Mouse (Mus musculus) B cell, adult 2 months (primary cell): ENCODE measurements around the gene Hamp.

Experiments used
- DNase-seq, 2 experiments: peaks; one replicate each; pipeline ENCODE4 v3.0.0; 2022

The Hamp gene

DNA sequence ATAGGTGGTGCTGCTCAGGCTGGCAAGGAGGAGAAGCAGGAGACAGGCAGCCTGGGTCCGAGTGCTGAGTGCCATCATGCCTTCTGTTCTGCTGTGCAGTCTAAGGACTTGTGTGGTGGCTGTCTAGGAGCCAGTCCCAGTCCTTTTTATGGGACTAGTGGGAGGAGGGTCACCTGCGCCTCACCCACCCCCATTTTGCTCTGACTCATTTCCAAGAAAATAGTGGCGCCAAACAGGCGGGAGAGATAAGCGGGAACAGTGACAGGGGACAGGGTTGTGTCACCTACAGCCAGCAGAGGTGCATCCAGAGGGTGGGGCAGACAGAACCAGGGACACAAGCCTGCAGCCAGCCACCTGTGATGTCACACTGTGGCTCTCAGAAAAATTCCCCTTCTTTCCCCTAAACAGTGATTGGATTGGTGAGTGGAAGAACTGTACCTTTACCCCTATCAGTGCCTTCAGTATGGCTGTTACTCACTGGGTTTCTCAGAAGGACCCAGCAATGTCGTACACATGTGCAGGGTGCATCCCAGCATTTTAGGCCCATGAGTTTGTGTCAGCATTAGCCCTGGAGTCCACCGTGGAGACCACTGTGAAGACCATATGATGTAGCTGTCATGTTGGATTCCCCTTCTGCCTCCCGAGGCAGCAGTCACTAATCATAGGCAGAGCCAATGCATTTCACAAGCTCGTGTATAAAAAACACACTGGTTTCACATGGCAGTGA lies at the start of gene Hamp:
Gene Hamp (minus strand): TSS at position 124 of the 727 bp plus-strand sequence.
- no peak for DNase-seq

DNA sequence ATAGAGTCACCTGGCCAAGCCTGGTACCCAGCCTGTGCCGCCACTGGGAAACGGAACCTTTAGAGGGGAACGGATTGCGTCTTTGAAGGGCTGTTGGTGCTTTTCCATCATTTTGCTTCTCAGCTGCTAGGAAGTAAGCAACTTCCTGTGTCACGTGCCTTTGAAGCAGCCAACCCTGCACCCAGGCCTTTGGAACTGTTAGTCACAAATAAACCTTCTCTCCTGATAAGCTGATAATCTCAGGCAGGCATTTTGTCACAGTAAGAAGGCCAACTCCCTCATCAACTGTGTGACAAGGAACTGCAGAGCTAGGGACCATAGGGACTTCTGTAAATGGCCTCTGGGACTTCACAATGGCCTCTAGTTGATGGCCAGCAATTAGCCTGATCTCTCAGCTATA lies 48.3 kb upstream of the Hamp start:
- DNase-seq, result no peak

DNA sequence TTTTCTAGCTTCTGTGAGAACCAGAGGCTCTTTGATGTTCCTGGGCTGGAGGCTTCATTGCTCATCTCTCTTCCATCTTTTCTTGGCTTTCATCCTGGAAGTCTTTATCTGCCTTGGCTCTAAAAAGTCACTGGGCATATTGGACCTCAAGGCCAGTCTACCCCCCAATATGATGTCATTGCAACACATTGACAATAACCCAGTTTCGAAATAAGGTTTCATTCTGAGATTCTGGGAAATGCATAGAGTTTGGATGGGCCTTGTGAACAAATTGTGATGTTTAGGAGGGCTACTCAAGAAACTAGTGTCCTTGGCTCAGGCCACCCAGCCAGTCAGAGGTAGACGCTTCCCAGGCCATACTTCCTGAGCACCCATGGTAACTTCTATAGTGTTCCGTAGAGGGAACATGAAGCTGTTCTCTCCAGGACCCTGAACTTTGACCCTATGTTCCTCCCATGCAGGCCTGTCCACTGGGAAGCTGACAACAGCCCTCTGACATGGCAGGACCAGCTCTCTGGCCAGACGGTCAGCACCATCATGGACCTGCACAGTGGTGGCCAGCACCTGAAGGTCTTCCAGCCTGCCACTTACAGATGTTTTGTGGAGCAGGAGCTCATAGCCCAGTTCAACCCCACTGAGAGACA lies 44.8 kb upstream of the Hamp start:
- DNase-seq, result no peak

DNA sequence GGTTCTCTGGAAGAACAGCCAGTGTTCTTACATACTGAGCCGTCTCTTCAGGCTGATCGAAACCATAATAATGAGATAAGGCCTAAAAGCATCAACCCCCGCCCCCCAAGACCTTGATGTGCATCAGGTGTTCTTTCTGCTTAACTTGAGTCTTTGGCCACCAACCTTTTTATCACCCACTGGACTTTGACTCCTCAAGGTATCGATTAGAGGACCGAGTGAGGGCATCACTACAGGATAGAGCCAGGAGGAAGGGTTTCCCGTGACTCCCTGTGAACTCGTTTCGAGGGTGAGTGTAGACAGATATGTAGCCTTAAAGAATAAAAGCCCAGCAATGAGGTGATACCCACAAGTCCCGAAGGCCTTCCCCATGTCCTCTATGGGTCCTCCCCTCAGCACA lies 41.5 kb upstream of the Hamp start:
- DNase-seq, result no peak

DNA sequence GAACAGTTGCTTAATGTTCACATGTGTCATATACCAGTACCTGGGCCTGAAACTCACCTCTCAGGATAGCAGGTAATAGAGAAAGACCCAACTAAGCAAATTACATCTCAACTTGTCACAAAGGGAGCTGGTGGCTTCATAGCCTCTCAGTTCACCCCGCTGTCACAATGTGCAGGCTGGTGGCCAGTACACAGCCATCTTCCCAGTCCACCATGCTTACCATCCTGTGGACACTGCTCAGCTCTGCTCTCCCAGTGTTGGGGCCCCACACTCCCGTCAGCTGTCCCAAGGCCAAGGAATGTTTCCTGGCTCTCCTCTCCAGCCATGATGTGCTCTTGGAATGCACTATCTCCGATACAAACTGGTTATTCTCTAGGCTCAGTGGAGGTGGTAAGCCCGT lies 37.9 kb upstream of the Hamp start:
- no peak for DNase-seq

DNA sequence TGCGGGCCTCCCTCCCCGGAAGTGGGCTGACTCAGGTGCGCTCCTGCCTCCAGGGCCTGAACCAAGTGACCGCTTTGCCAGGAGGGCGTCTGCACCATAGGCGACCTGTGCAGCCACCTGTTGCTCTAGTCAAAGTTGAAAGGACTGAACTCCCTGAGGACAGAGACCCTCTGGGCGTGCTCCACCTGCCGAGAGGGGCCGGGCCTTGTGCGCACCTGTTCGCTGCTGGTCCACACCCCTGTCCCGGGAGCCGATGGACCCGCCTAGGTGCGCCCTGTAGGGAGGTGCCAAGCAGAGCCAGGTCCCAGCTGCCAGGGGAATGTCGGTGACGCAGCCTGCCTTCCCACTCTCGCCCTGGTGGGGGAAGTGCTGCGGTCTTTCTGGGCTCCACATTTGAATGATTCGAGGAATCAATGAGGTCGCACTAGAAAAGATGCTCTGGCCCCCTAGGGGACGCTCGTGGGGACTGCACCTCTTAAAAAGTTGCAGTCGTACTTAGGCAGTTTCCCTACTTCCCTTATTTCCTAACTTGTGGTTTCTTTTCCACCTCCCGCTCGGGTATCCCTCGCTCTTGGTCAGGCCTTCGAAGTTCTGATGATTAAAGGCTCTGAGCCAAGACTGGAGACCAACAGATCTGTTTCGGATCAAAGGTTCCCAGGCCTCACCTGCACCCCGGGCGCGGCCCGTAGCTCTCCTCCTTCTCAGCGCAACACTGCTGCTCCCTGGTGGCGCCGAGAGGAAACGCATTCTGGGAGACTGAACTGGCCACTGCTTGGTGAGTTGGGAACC lies 29.9 kb upstream of the Hamp start, which contains the start of gene Fam187b:
Gene Fam187b (plus strand): TSS at position 290 of the 789 bp plus-strand sequence.
- DNase-seq, result peak; percentile 93

DNA sequence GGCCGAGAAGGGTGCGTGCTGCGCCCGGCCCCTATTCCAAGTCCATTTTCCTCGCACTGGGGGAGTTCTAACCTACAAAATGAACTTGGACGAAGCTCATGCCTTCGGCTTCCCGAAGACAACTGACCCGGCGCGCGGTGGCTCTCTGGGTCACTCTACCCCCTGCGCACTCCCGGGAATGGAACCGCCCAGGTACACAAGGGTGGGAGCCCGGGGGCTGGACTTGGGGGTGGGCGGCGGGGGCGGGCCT lies 29.3 kb upstream of the Hamp start, which contains the start of gene Lsr:
Gene Lsr (minus strand): TSS at position 214 of the 250 bp plus-strand sequence.
- no peak for DNase-seq

DNA sequence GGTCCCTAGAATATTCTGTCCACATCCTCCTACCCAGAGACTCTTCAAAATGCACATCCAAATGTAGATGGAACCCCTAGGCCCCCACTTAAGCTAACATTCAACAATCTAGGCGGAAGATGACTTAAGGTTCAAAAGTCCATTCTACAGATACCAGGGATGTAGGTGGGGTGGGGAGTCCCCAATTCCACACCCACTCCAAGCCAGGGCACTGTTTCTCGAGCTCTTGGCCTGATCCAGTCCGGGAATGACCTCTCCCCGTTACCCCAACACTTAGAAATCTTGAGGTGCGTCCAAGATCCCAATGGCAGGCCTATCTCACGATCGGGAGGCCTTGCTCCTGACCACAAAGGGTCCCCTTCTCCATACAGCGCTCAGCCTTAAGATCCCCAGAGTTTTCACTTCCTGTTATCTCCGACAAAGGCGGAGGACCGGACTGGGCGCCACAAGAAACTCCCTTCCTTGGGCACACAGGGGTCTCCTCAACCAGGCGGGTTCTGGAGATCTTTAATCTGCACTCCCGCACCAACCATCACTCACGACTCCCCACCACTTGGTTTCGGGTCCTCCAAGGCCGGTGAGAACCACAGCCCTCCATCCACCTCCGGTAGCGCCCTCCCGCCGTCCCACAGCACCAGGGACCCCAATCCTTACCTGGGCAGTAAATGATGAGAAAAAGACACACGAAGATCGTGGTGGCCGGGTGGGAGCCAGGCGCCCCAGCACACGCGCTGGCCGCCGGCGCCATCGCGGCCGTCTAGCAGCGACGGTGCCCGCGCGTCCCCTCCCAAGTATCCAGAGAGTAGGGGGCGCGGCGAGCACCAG lies 28.8 kb upstream of the Hamp start:
- DNase-seq, result no peak

DNA sequence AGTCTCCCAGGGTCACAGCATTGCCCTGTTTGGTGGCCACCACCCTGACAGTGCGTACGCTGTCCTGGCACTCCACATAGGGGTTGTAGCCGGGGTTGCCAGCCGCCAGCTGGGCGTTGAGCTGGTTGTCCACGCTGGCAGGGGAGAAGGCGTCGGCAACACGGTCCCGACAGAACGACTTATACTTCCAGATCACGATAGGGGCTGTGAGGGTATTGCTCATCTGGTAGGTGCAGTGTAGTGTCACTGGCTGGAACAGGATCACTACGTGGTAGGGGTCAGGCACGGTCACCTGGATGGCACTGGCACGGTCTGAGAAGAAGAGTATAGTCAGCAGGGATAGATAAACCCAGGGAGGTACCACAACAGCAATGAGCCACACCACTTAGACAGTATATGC lies 28.1 kb upstream of the Hamp start:
- no peak for DNase-seq

DNA sequence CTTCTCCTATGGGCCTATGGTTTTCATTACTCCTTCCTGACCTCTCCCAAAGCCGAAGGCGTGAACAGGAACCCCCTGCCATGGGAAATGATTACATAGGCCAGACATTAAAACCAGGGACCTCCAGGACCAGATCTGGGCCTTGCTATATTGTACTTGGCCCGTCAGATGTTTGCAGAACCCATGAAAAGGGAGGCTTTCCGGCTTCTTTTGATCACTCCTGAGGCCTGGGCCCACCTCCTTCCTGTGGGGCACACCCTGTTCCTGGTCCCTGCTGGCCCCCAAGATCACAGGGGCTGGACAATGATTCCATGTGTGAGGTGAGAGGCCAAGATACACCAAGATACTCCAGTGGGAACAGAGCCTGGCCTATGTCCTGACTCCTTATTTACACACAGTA lies 25.3 kb upstream of the Hamp start:
- DNase-seq, result no peak

DNA sequence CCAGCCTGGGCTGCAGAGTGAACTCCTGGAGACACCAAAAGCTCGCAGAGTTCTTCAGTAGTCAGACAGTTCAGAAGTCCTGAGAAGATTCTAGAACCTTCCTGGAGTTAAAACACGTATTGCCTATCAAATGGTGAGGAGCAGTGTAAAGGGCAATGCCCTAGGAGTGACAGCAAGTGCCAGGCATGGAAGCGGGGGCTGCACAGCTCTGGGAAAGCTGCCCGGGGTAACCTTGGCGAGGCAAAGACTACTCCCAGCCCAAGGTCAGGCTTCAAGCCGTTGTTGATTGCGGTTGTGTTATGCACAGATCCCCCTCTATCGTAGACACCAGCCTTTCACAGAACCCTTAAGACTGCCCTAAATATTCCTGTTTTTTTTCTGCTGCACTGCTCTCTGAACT lies 24.8 kb upstream of the Hamp start:
- DNase-seq, result no peak

DNA sequence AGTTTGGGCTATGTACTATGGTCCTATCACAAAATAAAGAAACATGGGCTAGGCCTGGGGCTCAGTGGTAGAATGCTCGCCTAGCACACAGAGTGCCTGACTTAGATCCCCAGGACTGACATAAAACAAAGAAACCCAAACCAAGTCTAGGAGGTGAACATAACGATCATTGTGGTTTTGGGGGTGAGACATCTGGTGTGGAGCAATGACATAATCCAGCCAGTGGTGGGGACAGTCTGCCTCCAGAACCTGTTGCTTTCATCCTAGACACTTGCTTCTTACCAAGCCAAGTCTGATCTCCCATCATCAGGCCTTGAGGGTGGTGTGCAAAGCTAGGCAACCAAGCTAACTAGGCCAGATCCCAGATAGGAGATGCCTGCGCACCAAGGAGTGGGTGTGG lies 22.8 kb upstream of the Hamp start:
- no peak for DNase-seq

DNA sequence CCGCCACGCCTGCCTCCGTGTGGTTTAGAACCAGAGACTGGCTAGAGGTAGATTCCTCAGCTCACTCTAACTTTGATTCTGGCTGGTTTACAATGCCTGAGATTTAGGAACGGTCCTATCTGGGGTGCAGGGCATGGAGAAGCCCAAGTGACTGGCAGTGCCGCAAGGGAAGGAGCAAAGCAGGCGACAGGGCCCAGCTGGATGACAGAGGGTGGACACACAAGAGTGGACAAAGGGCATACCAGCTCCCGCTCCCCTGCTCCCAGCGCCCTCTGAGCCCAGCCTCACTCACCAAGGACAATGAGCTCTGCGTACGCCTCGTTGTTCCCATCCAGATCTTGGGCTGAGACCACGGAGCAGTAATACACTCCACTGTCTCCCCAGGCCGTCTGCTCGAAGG lies 21.8 kb upstream of the Hamp start:
- DNase-seq, result no peak

DNA sequence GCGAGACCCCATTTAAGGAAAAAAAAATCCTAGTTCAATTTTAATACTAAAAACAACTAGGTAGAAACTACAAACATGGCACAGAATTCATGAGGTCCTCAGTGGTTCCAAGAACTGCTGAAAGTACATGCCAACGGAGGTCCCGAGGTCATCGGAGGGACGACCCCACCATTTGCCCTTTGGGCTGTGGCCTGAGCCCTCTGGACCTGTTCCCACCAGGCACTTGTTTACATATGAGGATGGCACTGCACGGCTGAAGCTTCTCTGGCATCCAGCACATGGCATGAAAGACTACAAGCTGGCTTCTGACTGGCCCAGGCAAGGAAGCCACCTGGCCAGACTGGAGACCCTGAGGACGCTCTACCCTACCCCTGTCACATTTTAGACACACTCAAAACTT lies 20.5 kb upstream of the Hamp start:
- DNase-seq, result no peak

DNA sequence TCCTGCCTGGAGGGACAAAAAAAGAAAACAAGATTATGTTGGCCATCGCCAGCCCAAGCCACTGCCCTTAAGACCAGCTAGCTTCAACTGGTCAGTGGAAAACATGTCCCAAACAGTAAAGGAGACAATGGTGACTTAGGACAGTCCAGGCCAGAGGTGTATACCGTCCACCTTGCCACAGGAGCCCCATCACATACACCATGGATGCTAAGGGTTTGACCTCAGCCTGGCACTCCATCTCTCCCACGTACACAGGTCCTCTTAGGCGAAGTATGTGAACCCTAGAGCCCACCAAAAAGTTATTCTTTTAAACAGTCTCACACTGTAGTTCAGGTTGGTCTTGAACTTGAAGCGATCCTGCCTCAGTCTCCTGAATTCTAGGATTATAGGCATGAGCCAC lies 19.0 kb upstream of the Hamp start:
- DNase-seq, result no peak

DNA sequence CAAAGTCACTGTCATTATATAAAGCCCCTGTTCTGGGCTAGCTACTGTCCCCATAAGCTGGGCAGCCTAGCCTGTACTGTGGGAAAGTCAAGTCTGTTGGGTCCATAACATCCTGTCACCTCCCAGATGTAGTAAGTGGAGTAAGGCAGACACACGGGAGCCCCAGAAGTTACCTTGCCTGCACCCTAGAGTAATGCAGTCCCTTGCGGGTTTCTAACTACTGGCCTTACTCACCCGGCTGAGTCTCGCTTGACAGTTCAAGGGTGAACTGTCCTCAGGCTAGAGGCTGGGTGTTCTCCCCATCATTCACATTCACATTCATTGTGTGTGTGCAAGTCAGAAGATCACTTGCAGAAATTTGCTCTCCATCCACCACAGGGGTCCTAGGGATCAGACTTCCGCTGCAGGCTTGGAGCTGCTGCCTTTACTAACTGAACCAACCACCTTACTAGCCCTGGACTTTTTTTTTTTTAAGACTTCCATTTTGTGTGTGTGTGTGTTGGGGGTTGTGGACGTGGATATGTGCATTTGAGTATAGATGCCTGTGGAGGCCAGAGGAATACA lies 16.0 kb upstream of the Hamp start:
- DNase-seq, result no peak

DNA sequence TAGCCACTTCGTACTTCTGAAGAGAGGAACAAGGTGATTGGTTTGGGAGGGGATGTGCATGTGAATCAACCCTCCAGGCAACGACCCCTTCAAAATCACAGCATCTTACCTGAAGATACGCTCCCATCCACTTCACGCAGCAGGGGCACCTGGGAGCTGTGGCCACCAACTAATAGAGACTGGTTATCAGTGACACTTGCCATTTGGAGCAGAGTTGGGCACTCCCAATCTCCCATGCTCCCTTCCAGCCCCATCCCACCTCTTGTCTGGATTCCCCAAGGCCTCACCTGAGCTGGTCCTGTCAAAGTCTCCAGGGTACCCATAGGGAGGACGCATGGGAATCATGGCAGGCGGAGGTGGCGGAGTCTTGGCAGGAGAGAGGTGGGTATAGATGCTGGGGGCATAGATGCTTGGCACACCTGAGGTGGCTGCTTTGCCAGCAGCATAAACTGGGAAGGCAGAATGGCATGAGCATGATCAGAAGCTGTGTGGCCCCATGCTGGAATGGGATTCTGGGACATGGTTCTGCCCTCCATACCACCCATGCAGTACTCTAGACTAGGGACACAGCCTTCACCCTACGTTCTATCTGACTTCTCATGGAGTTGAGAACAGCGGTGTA lies 15.1 kb upstream of the Hamp start:
- no peak for DNase-seq

DNA sequence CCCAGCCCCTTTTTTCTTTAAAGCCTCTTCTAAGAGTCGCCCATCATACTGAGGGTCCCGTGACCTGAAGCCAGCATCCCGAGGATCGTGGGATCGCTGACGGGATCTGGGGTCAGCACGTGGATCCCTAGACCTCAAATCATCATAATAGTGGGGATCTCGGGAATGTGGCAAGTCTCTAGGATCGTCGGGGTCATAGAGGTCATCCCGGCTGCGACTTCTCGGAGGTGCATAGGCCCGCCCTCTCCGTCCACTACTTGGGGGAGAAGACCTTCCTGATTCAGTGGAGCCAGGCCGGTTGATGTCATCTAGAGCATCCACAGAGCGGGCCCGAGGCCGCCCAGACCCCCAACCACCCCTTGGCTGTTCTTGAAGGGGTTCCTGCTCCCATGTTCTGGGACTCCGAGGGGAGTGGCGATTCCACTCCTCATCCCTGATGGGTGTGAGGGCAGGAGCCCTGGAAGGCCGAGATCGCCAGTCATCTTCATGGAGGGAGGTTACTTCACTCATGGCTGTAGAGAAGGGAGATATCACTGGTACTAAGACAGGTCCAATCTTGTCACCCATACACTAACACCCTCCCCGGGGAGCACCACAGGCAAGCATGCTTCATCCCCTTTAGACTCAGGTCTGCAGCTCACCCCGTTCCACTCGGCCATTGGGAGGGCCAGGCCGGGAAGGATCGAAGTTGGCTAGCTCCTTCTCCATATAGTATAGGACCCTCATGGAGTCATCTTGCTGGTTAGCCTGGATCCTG lies 14.5 kb upstream of the Hamp start:
- no peak for DNase-seq

DNA sequence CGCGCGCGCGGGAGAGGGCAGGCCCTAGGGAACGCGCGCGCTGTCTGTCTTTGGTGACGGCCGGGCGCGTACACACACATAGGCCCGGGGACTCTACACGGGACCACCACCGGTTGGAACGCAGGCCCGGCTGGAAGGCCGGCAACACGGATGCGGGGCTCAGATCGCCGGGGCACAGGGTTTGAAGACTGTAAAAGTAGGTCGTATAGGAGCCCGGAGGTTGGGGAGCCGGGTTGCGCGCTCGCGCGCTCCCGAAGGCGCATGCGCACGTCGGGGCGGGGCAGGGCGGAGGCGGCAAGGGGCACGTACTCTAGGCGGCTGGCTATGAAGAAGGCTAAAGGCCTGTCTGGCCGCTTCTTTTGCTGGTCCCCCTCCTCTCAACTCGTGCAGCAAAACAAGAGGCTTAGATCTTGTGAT lies 13.5 kb upstream of the Hamp start:
- DNase-seq, result peak; percentile 94 to 96

DNA sequence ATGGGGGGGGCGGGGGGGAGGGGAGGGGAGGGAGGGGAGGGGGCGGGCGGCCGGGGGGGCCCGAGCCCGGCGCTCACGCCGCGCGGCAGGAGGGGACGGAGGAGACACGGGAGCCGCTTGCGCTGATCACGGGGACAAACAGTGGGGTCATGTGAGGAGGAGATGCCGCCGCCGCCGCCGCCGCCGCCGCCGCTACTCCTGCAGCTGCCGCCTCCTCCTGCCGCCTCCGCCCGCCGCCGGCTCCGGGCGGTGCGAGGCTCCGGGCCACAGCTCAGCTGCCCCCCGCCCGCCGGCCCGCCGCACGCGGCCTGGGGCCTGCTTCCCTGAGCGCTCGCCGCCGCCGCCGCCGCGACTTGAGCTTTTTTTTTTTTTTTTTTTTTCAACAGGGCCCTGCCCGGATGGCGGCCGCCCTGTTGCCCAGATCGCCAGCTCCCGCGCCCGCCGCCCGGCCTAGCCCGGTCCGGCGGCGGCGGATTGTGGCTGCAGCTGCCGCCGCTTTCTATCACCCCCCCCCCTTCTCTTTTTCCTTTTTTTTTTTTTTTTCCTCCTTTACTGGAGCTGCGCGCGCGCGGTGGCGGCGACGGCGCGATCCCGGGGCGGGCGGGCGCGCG lies 13.0 kb upstream of the Hamp start, which contains the start of gene Usf2:
Gene Usf2 (minus strand): TSS at position 48 of the 611 bp plus-strand sequence.
- peak; percentile 81 to 84 for DNase-seq

DNA sequence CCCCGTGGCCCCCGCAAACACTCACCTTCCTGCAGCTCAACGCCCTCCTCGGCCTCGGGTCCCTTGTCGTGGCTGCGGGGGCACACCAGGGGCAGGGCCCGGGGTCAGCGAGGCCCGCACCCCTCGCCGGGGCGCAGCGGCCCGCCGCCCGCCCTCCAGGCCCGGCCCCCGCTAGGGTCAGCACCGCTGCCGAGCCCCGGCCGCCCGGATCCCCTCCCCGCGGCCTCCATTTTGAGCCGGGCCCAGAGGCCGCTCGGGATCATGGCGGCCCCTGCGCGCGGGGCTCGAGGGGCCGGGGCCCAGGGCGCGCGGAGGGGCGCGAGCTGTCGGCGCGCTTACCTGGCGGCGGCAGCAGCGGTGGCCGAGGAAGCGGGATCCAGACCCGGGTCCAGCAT lies 12.5 kb upstream of the Hamp start:
- DNase-seq, result peak; percentile 64 to 75
